Mouse (Mus musculus) left cerebral cortex, adult 11 months (tissue): ENCODE data around the gene Tspan18.

Experiments used
- DNase-seq: peaks from one replicate; pipeline ENCODE4 v3.0.0; 2022; ENCODE audit warnings: low spot score

Gene Tspan18

GRCm38 (mm10) chr2:93217015-93217414 is 117.3 kb downstream of the Tspan18 start:
- peak; percentile 72 for DNase-seq

- DNase-seq = no peak
These were observed 118.5 kb downstream of the Tspan18 start for GRCm38 (mm10) chr2:93215790-93216189.

DNA sequence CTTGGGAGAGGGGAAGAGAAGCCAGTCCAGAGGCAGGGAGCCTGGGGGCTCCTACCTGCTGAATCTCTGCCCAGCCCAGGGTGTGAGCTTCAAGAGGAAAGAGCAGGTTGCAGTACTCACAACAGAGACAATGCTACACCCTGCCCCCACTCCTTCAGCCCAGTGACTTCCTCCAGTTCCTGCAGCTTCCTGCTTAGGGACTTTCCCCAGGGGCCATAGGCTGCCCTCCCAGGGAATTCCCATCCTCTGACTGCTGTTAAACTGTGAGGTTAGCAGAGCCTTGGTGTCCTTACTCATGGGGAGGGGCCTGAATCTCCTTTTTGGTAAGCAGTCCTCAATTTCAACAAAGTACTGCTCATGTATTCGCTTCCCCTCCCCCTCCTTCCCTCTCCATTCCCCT is 120.1 kb downstream of the Tspan18 start:
- no peak for DNase-seq

DNA sequence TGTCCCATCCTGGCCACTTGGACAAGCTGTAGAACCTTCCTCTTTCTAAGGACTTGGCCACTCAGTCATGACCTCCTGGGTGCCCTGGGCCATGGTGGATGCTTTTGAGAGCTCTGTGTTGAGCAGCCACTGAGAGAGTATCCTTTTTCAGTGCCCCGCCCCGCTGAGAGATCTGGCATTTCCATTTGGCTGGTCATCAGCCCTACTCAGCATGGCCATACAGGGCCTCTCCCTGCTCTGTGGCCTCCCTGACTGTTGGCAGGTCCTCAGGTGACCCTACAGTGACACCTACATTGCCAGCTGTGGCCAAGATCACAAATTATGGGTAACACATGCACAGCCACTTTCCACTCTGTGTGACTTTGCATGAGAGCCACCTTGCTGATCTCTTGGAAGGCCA is 121.4 kb downstream of the Tspan18 start:
- no peak for DNase-seq

- no peak for DNase-seq
These were observed 121.9 kb downstream of the Tspan18 start for GRCm38 (mm10) chr2:93212386-93212785.

DNA sequence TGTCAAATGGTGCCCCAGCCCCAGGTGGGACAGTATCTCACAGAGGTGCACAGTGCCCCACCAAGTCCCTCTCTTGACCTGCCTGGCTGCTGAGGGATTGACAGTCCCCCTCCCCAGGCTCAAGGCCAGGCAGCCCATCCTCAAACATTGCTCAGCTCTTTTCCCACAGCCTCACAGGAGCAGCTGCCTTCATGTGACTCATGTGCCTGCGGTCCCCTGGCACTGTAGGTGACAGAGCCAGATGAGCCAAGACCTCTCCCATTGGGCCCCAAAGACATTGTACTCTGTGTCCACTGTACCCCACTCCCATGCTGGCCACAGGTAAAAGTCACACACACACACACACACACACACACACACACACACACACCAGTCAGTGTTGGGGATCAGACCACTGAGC is 128.2 kb downstream of the Tspan18 start:
- DNase-seq = no peak

GRCm38 (mm10) chr2:93204571-93204970 is 129.7 kb downstream of the Tspan18 start:
- no peak for DNase-seq

- no peak for DNase-seq
These were observed 130.6 kb downstream of the Tspan18 start for GRCm38 (mm10) chr2:93203682-93204081.

GRCm38 (mm10) chr2:93202782-93203181 is 131.5 kb downstream of the Tspan18 start:
- no peak for DNase-seq

- DNase-seq = no peak
These were observed 132.3 kb downstream of the Tspan18 start for GRCm38 (mm10) chr2:93201997-93202396.

- DNase-seq = no peak
These were observed 133.5 kb downstream of the Tspan18 start for GRCm38 (mm10) chr2:93200681-93201340.

GRCm38 (mm10) chr2:93199531-93199974 is 134.8 kb downstream of the Tspan18 start:
- DNase-seq = no peak

- peak; percentile 77 for DNase-seq
These were observed 135.5 kb downstream of the Tspan18 start for GRCm38 (mm10) chr2:93198846-93199245.

DNA sequence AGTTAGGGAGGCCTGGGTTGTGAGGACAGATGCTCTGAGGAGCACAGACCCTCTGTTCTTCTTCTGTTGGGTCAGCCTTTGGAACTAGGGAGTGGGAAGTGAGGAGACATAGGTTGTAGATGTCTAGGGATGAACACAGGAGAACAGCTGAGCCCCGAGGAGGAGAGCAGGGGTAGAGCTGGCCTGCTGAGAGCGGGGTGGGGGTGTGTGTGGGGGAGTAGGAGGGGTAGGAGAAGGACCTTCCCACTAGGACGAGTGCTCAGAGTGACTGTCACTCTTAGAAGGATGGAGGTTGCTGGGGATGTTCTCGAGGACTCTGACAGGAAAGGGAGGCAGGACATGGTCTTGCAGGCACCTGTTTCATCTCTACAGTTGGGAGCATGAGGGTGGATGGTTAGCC is 140.5 kb downstream of the Tspan18 start:
- DNase-seq = no peak

- no peak for DNase-seq
These were observed 141.6 kb downstream of the Tspan18 start for GRCm38 (mm10) chr2:93192671-93193080.

DNA sequence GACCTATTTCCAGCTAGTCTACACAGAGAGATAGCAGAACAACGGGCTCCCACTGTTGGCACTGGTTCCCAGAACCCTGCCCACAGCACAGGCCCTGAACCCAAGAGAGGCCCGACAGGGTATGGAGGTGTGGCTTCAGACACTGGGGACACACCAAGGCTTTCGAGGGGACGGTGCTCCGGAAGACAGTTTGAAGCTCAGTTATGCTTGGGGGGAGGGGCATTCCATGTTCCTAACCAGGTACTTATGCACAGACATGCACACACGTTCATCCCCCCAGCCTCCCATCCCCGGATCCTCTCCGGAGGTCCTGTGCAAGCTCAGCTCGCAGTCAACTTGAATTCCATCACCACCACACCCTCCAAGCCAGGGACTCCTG is 142.1 kb downstream of the Tspan18 start:
- DNase-seq = no peak

DNA sequence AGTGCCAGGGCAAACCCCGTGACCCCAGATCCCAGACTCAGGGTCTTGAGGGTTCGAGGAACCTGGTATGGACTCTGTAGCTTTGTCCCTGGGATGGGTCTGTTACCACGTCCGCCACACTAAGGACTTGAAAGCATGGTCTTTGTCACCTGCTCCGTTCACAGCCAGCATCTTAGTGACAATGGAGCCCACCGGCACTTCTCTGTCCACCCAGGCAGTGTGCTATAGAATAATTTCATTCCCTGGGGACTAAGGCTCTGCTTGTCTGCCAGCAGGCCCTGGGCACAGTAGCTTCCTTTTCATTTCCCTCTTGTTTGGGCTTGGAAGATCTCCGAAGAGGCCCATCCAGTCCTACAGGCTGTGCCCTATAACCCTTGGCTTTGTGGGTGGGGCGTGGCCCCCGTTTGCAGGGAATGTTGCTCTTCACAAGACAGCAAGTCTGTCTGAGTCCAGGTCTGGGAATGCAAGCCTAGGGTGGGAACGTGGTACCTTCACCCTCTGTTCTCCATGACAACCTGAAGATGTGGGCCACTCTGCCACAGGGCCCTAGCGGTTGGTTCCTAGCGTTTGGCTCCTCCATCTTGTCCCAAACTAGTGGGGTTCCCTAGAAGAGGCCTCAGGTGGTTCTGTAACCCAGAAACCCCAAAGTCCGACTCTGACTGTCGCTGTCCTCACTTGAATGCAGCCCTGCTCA is 142.7 kb downstream of the Tspan18 start:
- DNase-seq = no peak

DNA sequence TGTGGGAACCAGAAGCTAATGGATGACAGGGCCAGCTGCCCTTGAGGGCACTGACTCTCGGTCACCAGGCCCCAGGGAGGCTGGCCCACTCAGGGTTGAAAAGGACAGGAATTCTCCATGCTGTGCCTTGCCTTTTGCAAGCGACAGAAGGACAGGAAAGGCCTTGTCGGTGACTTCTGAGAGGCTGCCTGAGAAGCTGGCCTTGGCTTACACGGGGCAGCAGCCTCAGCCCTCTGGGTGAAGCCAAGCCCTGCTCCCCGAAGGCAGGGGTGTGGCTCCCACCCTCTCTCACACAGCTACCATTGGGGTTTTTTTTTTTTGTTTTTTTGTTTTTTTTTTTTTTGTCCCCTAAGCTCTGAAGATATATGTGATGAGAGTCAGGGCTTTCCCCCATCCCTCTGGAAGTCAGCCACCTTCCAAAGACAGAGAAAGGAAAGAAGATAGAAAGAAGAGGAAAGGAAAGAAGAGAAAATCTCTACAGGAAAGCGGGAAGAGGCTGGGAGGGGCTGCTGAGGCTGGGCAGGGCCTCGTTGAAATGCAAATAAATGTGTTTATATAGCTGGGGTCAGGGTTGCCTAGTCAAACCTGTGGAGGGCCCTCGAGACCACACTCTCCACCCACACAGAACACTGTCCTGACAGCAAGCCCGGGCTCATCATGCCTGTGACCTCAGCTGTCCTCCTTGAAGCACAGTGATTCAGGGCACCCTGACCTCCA is 143.4 kb downstream of the Tspan18 start:
- no peak for DNase-seq

DNA sequence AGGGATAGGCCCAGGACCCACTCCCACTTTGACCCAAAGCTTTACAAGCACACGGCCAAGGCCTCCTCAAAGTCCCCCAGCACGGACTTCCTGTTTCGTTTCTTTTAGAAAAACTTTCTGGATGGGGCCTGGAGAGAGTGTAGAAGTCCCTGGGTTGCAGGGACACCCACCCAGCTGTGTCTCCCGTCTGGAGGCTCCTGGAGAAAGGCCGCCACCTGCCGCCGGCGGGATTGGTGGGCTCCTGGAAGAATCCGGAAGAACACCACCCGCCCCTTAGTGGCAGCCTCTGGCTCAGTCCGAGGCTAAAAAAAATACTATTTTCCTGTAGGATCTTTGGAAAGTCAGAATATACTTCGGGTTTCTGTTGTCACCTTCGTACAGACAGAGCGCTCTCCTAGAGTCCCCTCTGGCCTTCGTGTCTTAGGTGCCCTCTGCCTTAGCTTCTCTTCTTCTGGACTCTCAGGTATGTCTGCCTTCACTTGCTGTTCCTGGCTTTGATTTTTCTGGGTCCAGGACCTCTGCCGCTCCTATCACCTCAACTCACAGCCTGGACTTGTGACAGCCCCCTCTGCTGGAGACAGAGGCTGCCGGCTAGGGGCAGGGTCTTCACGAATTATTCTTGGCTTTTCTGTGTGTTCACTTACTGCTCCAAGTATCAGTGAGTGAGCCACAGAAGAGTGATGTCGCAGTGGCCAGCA is 145.4 kb downstream of the Tspan18 start:
- no peak for DNase-seq

- DNase-seq = no peak
These were observed 146.1 kb downstream of the Tspan18 start for GRCm38 (mm10) chr2:93188020-93188760.

- no peak for DNase-seq
These were observed 146.8 kb downstream of the Tspan18 start, which contains the start of gene Trp53i11 for GRCm38 (mm10) chr2:93187323-93187996. Trp53i11 (plus strand) TSS chr2:93187548.
